Mouse (Mus musculus) embryonic facial prominence, embryonic 12.5 days (tissue): ENCODE measurements around the gene Mup20. TPM values are rescaled to one million over a fixed set of nuclear protein-coding genes. Genes with fewer than 3 reads are reported as not detected.

Source experiments
- polyA plus RNA-seq: library from polyadenylated mRNA; unstranded; fragments of >200 nt; fragmentation: Nextera tagmentation; extraction: Ambion mirVana; gene quantifications from 2 replicates; pipeline ENCODE4 v1.2.1, GENCODE M21; 2016

Mup20 gene
- polyA plus RNA-seq, 1 experiment from 2014 or later: not detected

Other genes starting within 250 kb of the Mup20 start
- not detected in 2 replicates for gene Mup5, start 218.9 kb downstream of the Mup20 start, polyA plus RNA-seq
- not detected in 2 replicates for gene Mup3, start 33.2 kb upstream of the Mup20 start, polyA plus RNA-seq
- gene Mup21, start 96.7 kb upstream of the Mup20 start, polyA plus RNA-seq: not detected in 2 replicates
- 15.2 and 18.1 TPM in 2 replicates for gene Zfp37, start 176.9 kb upstream of the Mup20 start, polyA plus RNA-seq
- gene Slc31a2, start 208.4 kb upstream of the Mup20 start, polyA plus RNA-seq: 14.5 and 15.4 TPM in 2 replicates